Mouse (Mus musculus) heart, adult 11 months (tissue): ENCODE data around the gene Pomgnt2.

ENCODE experiments used
- DNase-seq: peaks from one replicate; pipeline ENCODE4 v3.0.0; 2022

The Pomgnt2 gene

GRCm38 (mm10) chr9:121997010-121997409 lies at the start of gene Pomgnt2:
TSS of gene Pomgnt2 (minus strand) at chr9:121997110.
- no peak for DNase-seq

GRCm38 (mm10) chr9:122039848-122040247 lies 42.9 kb upstream of the Pomgnt2 start:
- DNase-seq = peak; percentile 83

GRCm38 (mm10) chr9:122038631-122039030 lies 41.7 kb upstream of the Pomgnt2 start:
- DNase-seq = no peak

GRCm38 (mm10) chr9:122036496-122037054 lies 39.7 kb upstream of the Pomgnt2 start:
- no peak for DNase-seq

GRCm38 (mm10) chr9:122035807-122036206 lies 38.9 kb upstream of the Pomgnt2 start:
- DNase-seq = no peak

- no peak for DNase-seq
Measured at GRCm38 (mm10) chr9:122034949-122035348, 38.0 kb upstream of the Pomgnt2 start.

- DNase-seq = peak; percentile 94
Measured at GRCm38 (mm10) chr9:122032071-122032470, 35.2 kb upstream of the Pomgnt2 start.

GRCm38 (mm10) chr9:122030706-122031105 lies 33.8 kb upstream of the Pomgnt2 start:
- DNase-seq = no peak

GRCm38 (mm10) chr9:122029765-122030164 lies 32.9 kb upstream of the Pomgnt2 start:
- DNase-seq = peak; percentile 93

- peak; percentile 99 for DNase-seq
Measured at GRCm38 (mm10) chr9:122027914-122028745, 31.2 kb upstream of the Pomgnt2 start.

- DNase-seq = peak; percentile 100
Measured at GRCm38 (mm10) chr9:122027081-122027913, 30.4 kb upstream of the Pomgnt2 start.

- DNase-seq = peak; percentile 94
Measured at GRCm38 (mm10) chr9:122025855-122026590, 29.1 kb upstream of the Pomgnt2 start.

- peak; percentile 90 for DNase-seq
Measured at GRCm38 (mm10) chr9:122024419-122024818, 27.5 kb upstream of the Pomgnt2 start.

GRCm38 (mm10) chr9:122023873-122024272 lies 27.0 kb upstream of the Pomgnt2 start:
- DNase-seq = peak; percentile 96

GRCm38 (mm10) chr9:122022776-122023175 lies 25.9 kb upstream of the Pomgnt2 start:
- DNase-seq = peak; percentile 100

GRCm38 (mm10) chr9:122021581-122021980 lies 24.7 kb upstream of the Pomgnt2 start:
- peak; percentile 92 for DNase-seq

GRCm38 (mm10) chr9:122021171-122021570 lies 24.3 kb upstream of the Pomgnt2 start:
- peak; percentile 91 for DNase-seq

- peak; percentile 90 for DNase-seq
Measured at GRCm38 (mm10) chr9:122020321-122020720, 23.4 kb upstream of the Pomgnt2 start.

- peak; percentile 96 for DNase-seq
Measured at GRCm38 (mm10) chr9:122018782-122019395, 22.0 kb upstream of the Pomgnt2 start.

GRCm38 (mm10) chr9:122018079-122018478 lies 21.2 kb upstream of the Pomgnt2 start:
- DNase-seq = peak; percentile 84

- peak; percentile 96 for DNase-seq
Measured at GRCm38 (mm10) chr9:122014241-122014667, 17.3 kb upstream of the Pomgnt2 start.

GRCm38 (mm10) chr9:122013629-122014028 lies 16.7 kb upstream of the Pomgnt2 start:
- DNase-seq = no peak
